Mouse (Mus musculus) hindbrain, embryonic 13.5 days (tissue): ENCODE measurements around the gene Etnppl. TPM values are rescaled to one million over a fixed set of nuclear protein-coding genes. Genes with fewer than 3 reads are reported as not detected.

Experiments used
- ATAC-seq: fragments of 200-750 bp; cut with Nextera tagmentation; 2 replicates; pipeline ENCODE4 v1.8.0; 2017; ENCODE audit warnings: moderate TSS enrichment; ENCODE audit not compliant: low FRiP score
- H3K27ac ChIP-seq: fragments of 300-500 bp; sonication (generic); 2 replicates; pipeline ENCODE4 v1.5.1; 2015; ENCODE audit warnings: inconsistent platforms, mild to moderate bottlenecking, moderate library complexity
- H3K27me3 ChIP-seq: fragments of 300-500 bp; sonication (generic); 2 replicates; pipeline ENCODE4 v1.6.1; 2015; ENCODE audit warnings: mild to moderate bottlenecking, inconsistent platforms
- H3K36me3 ChIP-seq: fragments of 300-500 bp; sonication (generic); 2 replicates; pipeline ENCODE4 v1.6.1; 2015; ENCODE audit warnings: mild to moderate bottlenecking, inconsistent platforms
- H3K4me1 ChIP-seq: fragments of 300-500 bp; sonication (generic); replicated peaks from 2 replicates; pipeline ENCODE4 v1.6.1; 2015; ENCODE audit warnings: inconsistent platforms
- H3K4me2 ChIP-seq: fragments of 300-500 bp; sonication (generic); 2 replicates; pipeline ENCODE4 v1.6.1; 2015; ENCODE audit warnings: inconsistent platforms, mild to moderate bottlenecking, moderate library complexity
- H3K4me3 ChIP-seq: fragments of 300-500 bp; sonication (generic); 2 replicates; pipeline ENCODE4 v1.5.1; 2015; ENCODE audit warnings: mild to moderate bottlenecking, inconsistent platforms
- H3K9ac ChIP-seq: fragments of 300-500 bp; sonication (generic); 2 replicates; pipeline ENCODE4 v1.6.1; 2015; ENCODE audit warnings: mild to moderate bottlenecking, inconsistent platforms
- H3K9me3 ChIP-seq: fragments of 300-500 bp; sonication (generic); 2 replicates; pipeline ENCODE4 v1.6.1; 2016; ENCODE audit warnings: inconsistent platforms
- WGBS: fragments of 180-500 bp; shearing (Covaris S2); methylation state at CpG from one replicate; pipeline ENCODE4 v1.1.7; 2015; 5-methylcytosine and 5-hydroxymethylcytosine counted together
- polyA plus RNA-seq: library from polyadenylated mRNA; unstranded; fragments of >200 nt; fragmentation: Nextera tagmentation; extraction: Ambion mirVana; gene quantifications from 2 replicates; pipeline ENCODE4 v1.2.1, GENCODE M21; 2015

Gene Etnppl
- polyA plus RNA-seq, 1 experiment from 2014 or later = not detected

GRCm38 (mm10) chr3:130682183-130682582, 64.9 kb downstream of the Etnppl start:
- Histone ChIP-seq H3K9ac (no peak overlapping the region), H3K4me2 (no peak overlapping the region), H3K27ac (no peak overlapping the region), H3K4me3 (no peak overlapping the region), H3K36me3 (no peaks in the 10 kb centered on the region), H3K27me3 (no peaks in the 10 kb centered on the region), H3K4me1 (no peaks in the 10 kb centered on the region), H3K9me3 (no peaks in the 10 kb centered on the region)
- 88% methylated on average over 9 of the region's 9 CpGs for WGBS
- no peak for ATAC-seq

DNA sequence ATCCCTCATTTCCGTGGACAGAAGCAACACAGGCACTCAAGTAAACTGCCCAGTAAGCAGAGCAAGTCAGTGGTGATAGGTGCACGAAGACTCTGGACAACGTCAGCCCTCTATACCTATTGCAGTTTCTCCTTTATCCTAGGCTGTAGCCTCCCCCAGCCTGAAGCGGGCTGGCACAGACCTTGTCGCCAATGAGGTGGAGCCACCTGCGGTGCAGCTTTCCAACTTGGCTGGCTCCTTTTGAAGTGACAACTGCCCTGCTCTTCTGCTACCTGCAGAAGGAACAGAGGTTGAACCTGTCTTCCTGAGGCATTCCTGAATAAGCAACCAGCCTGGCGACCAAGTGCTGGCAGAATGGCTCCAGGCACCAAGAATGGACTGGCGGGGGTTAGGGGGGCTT, 66.6 kb downstream of the Etnppl start:
- H3K9ac ChIP-seq = no peak overlapping the region
- no peak overlapping the region for H3K4me2 ChIP-seq
- H3K4me1 ChIP-seq = no peaks in the 10 kb centered on the region
- no peaks in the 10 kb centered on the region for H3K36me3 ChIP-seq
- H3K27ac ChIP-seq = no peak overlapping the region
- ATAC-seq = no peak
- H3K4me3 ChIP-seq = no peak overlapping the region
- no peaks in the 10 kb centered on the region for H3K27me3 ChIP-seq
- H3K9me3 ChIP-seq = no peaks in the 10 kb centered on the region
- WGBS = 79% methylated on average over 8 of the region's 8 CpGs

DNA sequence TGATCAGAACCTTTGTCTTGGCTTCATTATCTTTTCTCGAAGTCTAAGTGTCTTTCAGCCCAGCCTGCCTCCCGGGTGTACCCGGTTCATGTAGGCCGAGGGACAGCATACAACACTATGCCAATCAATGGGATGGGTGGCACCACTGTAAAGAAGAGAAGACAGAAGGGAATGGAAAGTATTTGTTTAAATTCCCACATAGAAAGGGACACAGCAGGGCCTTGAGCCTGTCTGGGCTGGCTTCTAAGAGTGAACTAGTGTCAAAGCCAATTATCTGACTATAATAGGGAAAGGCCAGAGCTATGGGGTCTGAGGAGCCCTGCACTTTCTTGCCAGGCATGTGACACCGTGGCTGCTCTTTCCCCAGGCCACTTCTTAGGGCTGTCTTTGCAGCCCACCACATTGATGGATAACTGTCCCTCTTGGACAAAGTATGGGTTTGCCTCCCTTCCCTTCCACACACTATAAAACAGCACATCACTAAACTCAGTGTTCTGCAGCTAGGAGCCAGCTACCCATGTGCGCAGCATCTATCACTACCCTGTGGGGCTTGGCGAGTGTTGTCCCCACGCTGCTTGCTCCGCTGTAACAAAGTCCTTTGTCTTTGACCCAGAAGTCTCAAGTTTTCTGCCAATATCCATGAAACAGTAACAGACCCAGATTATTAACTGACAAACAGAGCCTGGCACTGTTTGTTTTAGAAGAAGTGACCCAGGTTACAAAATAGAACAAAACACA, 67.2 kb downstream of the Etnppl start:
- ATAC-seq = no peak
- Histone ChIP-seq H3K9me3 (no peaks in the 10 kb centered on the region), H3K36me3 (no peaks in the 10 kb centered on the region), H3K27ac (no peak overlapping the region), H3K4me3 (no peak overlapping the region), H3K9ac (no peak overlapping the region), H3K4me1 (0 out of 2 replicates have a peak, but pooled peaks cover 1% of the 10 kb centered on the region), H3K4me2 (no peak overlapping the region), H3K27me3 (no peaks in the 10 kb centered on the region)
- 80% methylated on average over 9 of the region's 9 CpGs for WGBS

- no peaks in the 10 kb centered on the region for H3K27me3 ChIP-seq
- 91% methylated on average over 8 of the region's 8 CpGs for WGBS
- H3K27ac ChIP-seq = no peak overlapping the region
- H3K4me1 ChIP-seq = 0 out of 2 replicates have a peak, but pooled peaks cover 3% of the 10 kb centered on the region
- no peak overlapping the region for H3K4me3 ChIP-seq
- H3K36me3 ChIP-seq = no peaks in the 10 kb centered on the region
- no peak overlapping the region for H3K9ac ChIP-seq
- ATAC-seq = no peak
- H3K9me3 ChIP-seq = no peaks in the 10 kb centered on the region
- no peak overlapping the region for H3K4me2 ChIP-seq
These were observed 67.7 kb downstream of the Etnppl start for GRCm38 (mm10) chr3:130685014-130685366.

GRCm38 (mm10) chr3:130687051-130687450, 69.8 kb downstream of the Etnppl start:
- H3K4me1 ChIP-seq = peaks cover 12% of the 10 kb centered on the region
- no peak for ATAC-seq
- H3K27ac ChIP-seq = no peak overlapping the region
- no peaks in the 10 kb centered on the region for H3K9me3 ChIP-seq
- H3K36me3 ChIP-seq = no peaks in the 10 kb centered on the region
- H3K27me3 ChIP-seq = no peaks in the 10 kb centered on the region
- H3K4me2 ChIP-seq = no peak overlapping the region
- H3K4me3 ChIP-seq = no peak overlapping the region
- no peak overlapping the region for H3K9ac ChIP-seq
- WGBS = 89% methylated on average over 1 of the region's 1 CpGs

Other genes starting within 250 kb of the Etnppl start
- gene Ostc, start 92.0 kb downstream of the Etnppl start, polyA plus RNA-seq = 241 and 242 TPM in 2 replicates
- 626 and 633 TPM in 2 replicates for gene Rpl34, start 113.0 kb downstream of the Etnppl start, polyA plus RNA-seq